Mouse (Mus musculus): Measurements from ENCODE around the gene Ergic1. TPM values are rescaled to one million over a fixed set of nuclear protein-coding genes. Genes with fewer than 3 reads are reported as not detected.

Ergic1 gene
- total and polyA plus RNA-seq, 2 experiments from 2014 or later = 103 to 186 TPM

- WGBS = 87% methylated on average over 5 of the region's 5 CpGs
- H3K36me3 ChIP-seq (ENCODE audit: insufficient read depth) = peaks cover 48% of the 10 kb centered on the region
- H3K9ac ChIP-seq = no peak overlapping the region
- no peaks in the 10 kb centered on the region for H3K27me3 ChIP-seq (ENCODE audit: insufficient read depth, low read length)
- TF ChIP-seq CTCF (IDR thresholded peaks at IDR 0.05; ENCODE audit: low read depth) = no peak
- no peaks in the 10 kb centered on the region for H3K4me1 ChIP-seq (ENCODE audit: insufficient read depth)
- DNase-seq = no peak
- ATAC-seq = no peak
- no peaks in the 10 kb centered on the region for H3K9me3 ChIP-seq (ENCODE audit: low read length)
- H3K4me3 ChIP-seq (ENCODE audit: low read depth, low read length) = no peak overlapping the region
- no peak overlapping the region for H3K27ac ChIP-seq (ENCODE audit: low read depth, low read length)
- H3K4me2 ChIP-seq (ENCODE audit: low read depth) = no peak overlapping the region
These were observed 60.6 kb downstream of the Ergic1 start for GRCm38 (mm10) chr17:26621912-26622311.

DNA sequence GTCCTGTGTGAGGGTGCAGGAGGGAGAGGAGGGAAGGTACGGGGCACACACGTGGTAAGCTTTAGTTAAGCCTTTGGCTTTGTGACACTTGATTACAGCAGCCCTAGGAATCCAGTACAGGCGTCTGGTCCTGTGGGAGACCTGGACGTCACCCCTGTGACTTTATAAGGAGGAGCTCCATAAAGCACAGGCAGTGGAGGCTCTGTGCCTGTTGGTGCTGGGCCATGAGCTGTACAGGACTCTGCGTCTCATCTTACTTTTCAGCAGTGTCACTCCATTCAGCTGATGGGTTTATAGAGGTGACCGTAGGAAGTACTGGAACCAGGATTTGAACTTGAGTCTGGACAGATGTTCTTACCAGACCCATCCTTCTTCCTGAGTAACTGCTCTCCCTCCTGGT, 62.7 kb downstream of the Ergic1 start:
- DNase-seq (no peak), ATAC-seq (no peak)
- Histone ChIP-seq H3K4me1 (ENCODE audit: insufficient read depth) (no peaks in the 10 kb centered on the region), H3K27me3 (ENCODE audit: insufficient read depth, low read length) (no peaks in the 10 kb centered on the region), H3K9ac (no peak overlapping the region), H3K9me3 (ENCODE audit: low read length) (no peaks in the 10 kb centered on the region), H3K36me3 (ENCODE audit: insufficient read depth) (peaks cover 56% of the 10 kb centered on the region), H3K4me3 (ENCODE audit: low read depth, low read length) (no peak overlapping the region), H3K4me2 (ENCODE audit: low read depth) (no peak overlapping the region), H3K27ac (ENCODE audit: low read depth, low read length) (no peak overlapping the region)
- WGBS = 90% methylated on average over 6 of the region's 6 CpGs
- no peak for TF ChIP-seq CTCF (IDR thresholded peaks at IDR 0.05; ENCODE audit: low read depth)

DNA sequence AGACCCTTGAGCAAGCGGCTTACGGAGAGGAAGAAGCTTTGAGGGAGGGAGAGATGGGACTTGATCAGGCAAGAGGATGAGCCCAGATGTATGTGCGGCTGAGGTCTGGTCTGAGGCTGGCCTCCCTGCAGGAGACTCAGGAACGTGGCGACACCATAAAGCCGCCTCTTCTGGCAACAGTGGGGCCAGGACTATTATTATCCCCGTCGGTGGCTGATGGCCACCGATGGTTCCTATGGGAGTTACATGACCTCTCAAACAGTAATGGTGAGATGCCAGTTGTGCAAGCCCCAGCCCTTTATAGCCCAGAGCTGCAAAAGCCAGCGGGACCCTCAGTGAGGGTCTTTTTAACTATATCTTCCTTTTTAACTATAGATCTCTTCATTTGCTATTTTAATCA, 63.7 kb downstream of the Ergic1 start:
- Histone ChIP-seq H3K4me3 (ENCODE audit: low read depth, low read length) (no peak overlapping the region), H3K27ac (ENCODE audit: low read depth, low read length) (no peak overlapping the region), H3K9ac (no peak overlapping the region), H3K27me3 (ENCODE audit: insufficient read depth, low read length) (no peaks in the 10 kb centered on the region), H3K9me3 (ENCODE audit: low read length) (no peaks in the 10 kb centered on the region), H3K36me3 (ENCODE audit: insufficient read depth) (peaks cover 66% of the 10 kb centered on the region), H3K4me2 (ENCODE audit: low read depth) (no peak overlapping the region), H3K4me1 (ENCODE audit: insufficient read depth) (no peaks in the 10 kb centered on the region)
- WGBS = 90% methylated on average over 10 of the region's 10 CpGs
- no peak for ATAC-seq
- no peak for TF ChIP-seq CTCF (IDR thresholded peaks at IDR 0.05; ENCODE audit: low read depth)
- DNase-seq = no peak

GRCm38 (mm10) chr17:26625521-26626010, 64.3 kb downstream of the Ergic1 start:
- Histone ChIP-seq H3K4me3 (ENCODE audit: low read depth, low read length) (no peak overlapping the region), H3K9ac (no peak overlapping the region), H3K4me2 (ENCODE audit: low read depth) (no peak overlapping the region), H3K9me3 (ENCODE audit: low read length) (no peaks in the 10 kb centered on the region), H3K36me3 (ENCODE audit: insufficient read depth) (peaks cover 71% of the 10 kb centered on the region), H3K27ac (ENCODE audit: low read depth, low read length) (no peak overlapping the region), H3K27me3 (ENCODE audit: insufficient read depth, low read length) (no peaks in the 10 kb centered on the region), H3K4me1 (ENCODE audit: insufficient read depth) (no peaks in the 10 kb centered on the region)
- TF ChIP-seq CTCF (IDR thresholded peaks at IDR 0.05; ENCODE audit: low read depth) = no peak
- WGBS = 93% methylated on average over 2 of the region's 2 CpGs
- DNase-seq (no peak), ATAC-seq (no peak)

- peak; percentile 39 for TF ChIP-seq CTCF (IDR thresholded peaks at IDR 0.05; ENCODE audit: low read depth)
- H3K36me3 ChIP-seq (ENCODE audit: insufficient read depth) = peaks cover 80% of the 10 kb centered on the region
- no peaks in the 10 kb centered on the region for H3K9me3 ChIP-seq (ENCODE audit: low read length)
- no peaks in the 10 kb centered on the region for H3K27me3 ChIP-seq (ENCODE audit: insufficient read depth, low read length)
- H3K4me2 ChIP-seq (ENCODE audit: low read depth) = no peak overlapping the region
- no peak overlapping the region for H3K27ac ChIP-seq (ENCODE audit: low read depth, low read length)
- WGBS = 83% methylated on average over 6 of the region's 6 CpGs
- no peaks in the 10 kb centered on the region for H3K4me1 ChIP-seq (ENCODE audit: insufficient read depth)
- no peak overlapping the region for H3K4me3 ChIP-seq (ENCODE audit: low read depth, low read length)
- no peak overlapping the region for H3K9ac ChIP-seq
- DNase-seq = no peak
- ATAC-seq = no peak
These were observed 67.2 kb downstream of the Ergic1 start for GRCm38 (mm10) chr17:26628479-26628878.

- Histone ChIP-seq H3K4me3 (ENCODE audit: low read depth, low read length) (no peak overlapping the region), H3K27me3 (ENCODE audit: insufficient read depth, low read length) (no peaks in the 10 kb centered on the region), H3K9ac (no peak overlapping the region), H3K27ac (ENCODE audit: low read depth, low read length) (no peak overlapping the region), H3K9me3 (ENCODE audit: low read length) (no peaks in the 10 kb centered on the region), H3K36me3 (ENCODE audit: insufficient read depth) (peaks cover 78% of the 10 kb centered on the region), H3K4me1 (ENCODE audit: insufficient read depth) (no peaks in the 10 kb centered on the region), H3K4me2 (ENCODE audit: low read depth) (no peak overlapping the region)
- ATAC-seq (no peak), DNase-seq (no peak)
- WGBS = 91% methylated on average over 3 of the region's 3 CpGs
- no peak for TF ChIP-seq CTCF (IDR thresholded peaks at IDR 0.05; ENCODE audit: low read depth)
These were observed 67.6 kb downstream of the Ergic1 start for GRCm38 (mm10) chr17:26628936-26629335.

DNA sequence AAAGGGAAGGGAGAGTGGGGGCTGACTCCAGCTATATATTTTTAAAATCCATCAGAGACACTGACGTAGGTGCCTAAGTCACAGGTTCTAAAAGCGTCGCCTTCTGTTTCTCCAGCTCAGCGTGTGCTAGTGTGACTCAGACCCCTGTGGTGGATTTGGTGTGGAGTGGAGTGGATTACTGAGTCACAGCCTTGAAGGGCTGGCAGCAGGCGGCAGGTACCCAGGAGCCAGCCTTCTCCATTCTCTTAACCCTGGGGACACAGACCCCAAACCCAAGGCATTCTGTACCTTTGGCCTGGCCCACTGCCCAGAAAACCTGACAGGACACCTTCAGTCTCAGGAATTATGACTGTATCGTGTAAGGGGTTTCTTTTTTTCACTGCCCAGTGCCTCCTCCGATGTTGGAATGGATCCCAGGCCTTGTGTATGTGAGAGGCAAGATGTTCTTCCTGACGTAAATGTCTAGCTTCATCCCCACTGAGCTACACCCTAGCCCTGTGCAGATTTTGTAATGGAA, 70.6 kb downstream of the Ergic1 start:
- H3K4me2 ChIP-seq (ENCODE audit: low read depth) = no peak overlapping the region
- no peak for TF ChIP-seq CTCF (IDR thresholded peaks at IDR 0.05; ENCODE audit: low read depth)
- ATAC-seq = no peak
- H3K9ac ChIP-seq = no peak overlapping the region
- peaks cover 72% of the 10 kb centered on the region for H3K36me3 ChIP-seq (ENCODE audit: insufficient read depth)
- H3K9me3 ChIP-seq (ENCODE audit: low read length) = no peaks in the 10 kb centered on the region
- 84% methylated on average over 8 of the region's 8 CpGs for WGBS
- H3K4me1 ChIP-seq (ENCODE audit: insufficient read depth) = no peaks in the 10 kb centered on the region
- H3K27me3 ChIP-seq (ENCODE audit: insufficient read depth, low read length) = no peaks in the 10 kb centered on the region
- no peak overlapping the region for H3K27ac ChIP-seq (ENCODE audit: low read depth, low read length)
- H3K4me3 ChIP-seq (ENCODE audit: low read depth, low read length) = no peak overlapping the region
- DNase-seq = no peak

Data from forebrain, postnatal 0 days (tissue).